Mouse (Mus musculus) bone marrow macrophage, adult 2 months (primary cell): Measurements from ENCODE around the gene Hist1h3d.

ENCODE experiments used
- CTCF ChIP-seq: IDR thresholded peaks from 2 replicates; pipeline ENCODE4 v1.5.1; 2012; ENCODE audit warnings: low read depth, mild to moderate bottlenecking, low read length, moderate library complexity
- POLR2A ChIP-seq: IDR thresholded peaks from 2 replicates; pipeline ENCODE4 v1.6.1; 2012; ENCODE audit warnings: mild to moderate bottlenecking, low read depth, low read length, borderline replicate concordance

DNA sequence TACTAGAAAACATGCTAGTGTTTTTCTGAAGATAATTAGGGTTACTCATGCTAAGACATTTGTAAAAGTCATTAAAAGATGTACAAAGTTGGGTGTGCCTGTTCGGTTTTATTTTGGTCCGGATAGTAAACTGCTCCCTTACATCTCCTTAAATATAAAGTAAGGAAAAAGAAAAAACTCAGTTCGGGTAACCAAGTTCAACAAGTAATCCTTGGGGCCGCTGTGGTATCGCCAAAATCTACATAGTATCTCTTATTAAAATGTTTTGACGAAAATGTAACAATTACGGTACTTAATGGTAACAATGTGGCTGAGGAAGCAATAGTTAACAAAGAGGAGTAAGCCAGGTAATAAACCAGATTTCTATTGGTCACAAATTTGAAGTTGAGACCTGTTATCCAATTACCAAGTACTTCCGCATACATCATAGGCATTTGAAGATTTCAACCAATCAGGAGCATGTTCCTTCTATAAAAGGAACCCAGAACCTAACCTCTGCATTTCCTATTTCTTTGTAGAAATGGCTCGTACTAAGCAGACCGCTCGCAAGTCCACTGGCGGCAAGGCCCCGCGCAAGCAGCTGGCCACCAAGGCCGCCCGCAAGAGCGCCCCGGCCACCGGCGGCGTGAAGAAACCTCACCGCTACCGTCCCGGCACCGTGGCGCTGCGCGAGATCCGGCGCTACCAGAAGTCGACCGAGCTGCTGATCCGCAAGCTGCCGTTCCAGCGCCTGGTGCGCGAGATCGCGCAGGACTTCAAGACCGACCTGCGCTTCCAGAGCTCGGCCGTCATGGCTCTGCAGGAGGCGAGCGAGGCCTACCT, 31.4 kb upstream of the Hist1h3d start, which contains the start of gene Hist1h3f:
- TF ChIP-seq POLR2A (0 out of 2 replicates have a peak, but pooled peaks have one; percentile 67), CTCF (no peak)
